Mouse (Mus musculus) lung, embryonic 14.5 days (tissue): ENCODE measurements around the gene Klhdc3. TPM values are rescaled to one million over a fixed set of nuclear protein-coding genes. Genes with fewer than 3 reads are reported as not detected.

Source experiments
- ATAC-seq: fragments of 200-750 bp; cut with Nextera tagmentation; 2 replicates; pipeline ENCODE4 v1.8.0; 2017; ENCODE audit warnings: mild to moderate bottlenecking, moderate TSS enrichment, moderate library complexity; ENCODE audit not compliant: insufficient read depth
- DNase-seq: peaks from one replicate; pipeline ENCODE4 v3.0.0-alpha.2; 2015
- H3K27ac ChIP-seq: fragments of 300-500 bp; sonication (generic); 2 replicates; pipeline ENCODE4 v1.5.1; 2014; ENCODE audit warnings: low read depth, mild to moderate bottlenecking, moderate library complexity
- H3K27me3 ChIP-seq: fragments of 300-500 bp; sonication (generic); 2 replicates; pipeline ENCODE4 v1.6.1; 2014; ENCODE audit warnings: low read length, control low read depth; ENCODE audit not compliant: insufficient read depth
- H3K36me3 ChIP-seq: fragments of 300-500 bp; sonication (generic); 2 replicates; pipeline ENCODE4 v1.6.1; 2014; ENCODE audit warnings: control low read depth; ENCODE audit not compliant: insufficient read depth
- H3K4me1 ChIP-seq: fragments of 300-500 bp; sonication (generic); 2 replicates; pipeline ENCODE4 v1.6.1; 2014; ENCODE audit warnings: antibody characterized with exemption, control low read depth; ENCODE audit not compliant: insufficient read depth
- H3K4me2 ChIP-seq: fragments of 300-500 bp; sonication (generic); 2 replicates; pipeline ENCODE4 v1.6.1; 2014; ENCODE audit warnings: mild to moderate bottlenecking
- H3K4me3 ChIP-seq: fragments of 300-500 bp; sonication (generic); 2 replicates; pipeline ENCODE4 v1.5.1; 2014; ENCODE audit warnings: low read depth, low read length
- H3K9ac ChIP-seq: fragments of 300-500 bp; sonication (generic); 2 replicates; pipeline ENCODE4 v1.6.1; 2014
- H3K9me3 ChIP-seq: fragments of 300-500 bp; sonication (generic); 2 replicates; pipeline ENCODE4 v1.6.1; 2016; ENCODE audit warnings: low read depth, low read length, control low read depth
- CTCF ChIP-seq: IDR thresholded peaks from 2 replicates; pipeline ENCODE4 v1.5.1; 2016; ENCODE audit warnings: antibody characterized with exemption, low read depth
- WGBS: fragments of 180-500 bp; shearing (Covaris S2); extraction: QIAGEN DNeasy Blood & Tissue Kit; methylation state at CpG from one replicate; pipeline ENCODE4 v1.1.7; 2014; 5-methylcytosine and 5-hydroxymethylcytosine counted together
- polyA plus RNA-seq: library from polyadenylated mRNA; unstranded; fragments of >200 nt; fragmentation: Nextera tagmentation; extraction: Ambion mirVana; gene quantifications from 2 replicates; pipeline ENCODE4 v1.2.1, GENCODE M21; 2014

Klhdc3 gene
- polyA plus RNA-seq, 1 experiment from 2014 or later, result 111 TPM

GRCm38 (mm10) chr17:46701489-46701888 is 20.8 kb upstream of the Klhdc3 start:
- H3K9me3 ChIP-seq, result no peaks in the 10 kb centered on the region
- peaks cover 10% of the 10 kb centered on the region; the same call in 1 of the 2 replicates for H3K4me1 ChIP-seq
- H3K36me3 ChIP-seq, result peaks cover 23% of the 10 kb centered on the region
- no peak overlapping the region for H3K4me3 ChIP-seq
- no peak overlapping the region for H3K4me2 ChIP-seq
- no peak for DNase-seq
- 79% methylated on average over 12 of the region's 12 CpGs for WGBS
- no peak for ATAC-seq
- no peak overlapping the region for H3K27ac ChIP-seq
- no peak overlapping the region for H3K9ac ChIP-seq
- no peak for TF ChIP-seq CTCF
- no peaks in the 10 kb centered on the region for H3K27me3 ChIP-seq

GRCm38 (mm10) chr17:46699912-46700311 is 19.2 kb upstream of the Klhdc3 start:
- H3K9me3 ChIP-seq, result no peaks in the 10 kb centered on the region
- peaks cover 26% of the 10 kb centered on the region for H3K36me3 ChIP-seq
- ATAC-seq, result no peak
- whole genome bisulfite sequencing, result 93% methylated on average over 3 of the region's 3 CpGs
- TF ChIP-seq CTCF, result no peak
- H3K9ac ChIP-seq, result no peak overlapping the region
- no peaks in the 10 kb centered on the region for H3K27me3 ChIP-seq
- H3K4me1 ChIP-seq, result peaks cover 10% of the 10 kb centered on the region; the same call in 1 of the 2 replicates
- no peak for DNase-seq
- H3K27ac ChIP-seq, result no peak overlapping the region
- no peak overlapping the region for H3K4me2 ChIP-seq
- no peak overlapping the region for H3K4me3 ChIP-seq

GRCm38 (mm10) chr17:46699245-46699644 is 18.5 kb upstream of the Klhdc3 start:
- no peaks in the 10 kb centered on the region for H3K9me3 ChIP-seq
- ATAC-seq (no peak), DNase-seq (no peak)
- no peak overlapping the region for H3K27ac ChIP-seq
- no peak overlapping the region for H3K9ac ChIP-seq
- H3K4me1 ChIP-seq, result peaks cover 10% of the 10 kb centered on the region; the same call in 1 of the 2 replicates
- H3K4me2 ChIP-seq, result no peak overlapping the region
- 81% methylated on average over 5 of the region's 5 CpGs for WGBS
- H3K4me3 ChIP-seq, result no peak overlapping the region
- no peaks in the 10 kb centered on the region for H3K27me3 ChIP-seq
- no peak for TF ChIP-seq CTCF
- peaks cover 26% of the 10 kb centered on the region for H3K36me3 ChIP-seq

GRCm38 (mm10) chr17:46698515-46698914 is 17.8 kb upstream of the Klhdc3 start:
- no peak overlapping the region for H3K27ac ChIP-seq
- H3K4me2 ChIP-seq, result no peak overlapping the region
- H3K9ac ChIP-seq, result no peak overlapping the region
- no peak for ATAC-seq
- H3K4me1 ChIP-seq, result peaks cover 4% of the 10 kb centered on the region; the same call in 1 of the 2 replicates
- no peaks in the 10 kb centered on the region for H3K27me3 ChIP-seq
- no peak for TF ChIP-seq CTCF
- no peak for DNase-seq
- 85% methylated on average over 6 of the region's 6 CpGs for WGBS
- no peak overlapping the region for H3K4me3 ChIP-seq
- H3K36me3 ChIP-seq, result peaks cover 26% of the 10 kb centered on the region
- H3K9me3 ChIP-seq, result no peaks in the 10 kb centered on the region

- no peak for ATAC-seq
Observed at GRCm38 (mm10) chr17:46694517-46695063, 13.9 kb upstream of the Klhdc3 start.

GRCm38 (mm10) chr17:46691390-46691789 is 10.7 kb upstream of the Klhdc3 start:
- Histone ChIP-seq H3K9ac (no peak overlapping the region), H3K27me3 (no peaks in the 10 kb centered on the region), H3K4me3 (no peak overlapping the region), H3K9me3 (no peaks in the 10 kb centered on the region), H3K4me2 (no peak overlapping the region), H3K4me1 (no peaks in the 10 kb centered on the region), H3K36me3 (peaks cover 47% of the 10 kb centered on the region), H3K27ac (no peak overlapping the region)
- DNase-seq (no peak), ATAC-seq (no peak)
- TF ChIP-seq CTCF, result no peak
- WGBS, result 88% methylated on average over 2 of the region's 2 CpGs

More at GRCm38 (mm10) chr17:46694517-46695063, 13.9 kb upstream of the Klhdc3 start:
- Histone ChIP-seq H3K4me3 (no peak overlapping the region), H3K4me1 (no peaks in the 10 kb centered on the region), H3K9me3 (no peaks in the 10 kb centered on the region), H3K36me3 (peaks cover 41% of the 10 kb centered on the region), H3K9ac (no peak overlapping the region), H3K4me2 (no peak overlapping the region), H3K27me3 (no peaks in the 10 kb centered on the region), H3K27ac (no peak overlapping the region)
- TF ChIP-seq CTCF, result no peak
- 52% methylated on average over 1 of the region's 1 CpGs for WGBS
- no peak for DNase-seq

GRCm38 (mm10) chr17:46690665-46691064 is 10.0 kb upstream of the Klhdc3 start:
- 80% methylated on average over 12 of the region's 12 CpGs for WGBS

GRCm38 (mm10) chr17:46685913-46686312 is 5.2 kb upstream of the Klhdc3 start:
- H3K27ac ChIP-seq, result no peak overlapping the region
- no peak overlapping the region for H3K9ac ChIP-seq
- no peaks in the 10 kb centered on the region for H3K9me3 ChIP-seq
- H3K4me1 ChIP-seq, result peaks cover 7% of the 10 kb centered on the region; the same call in 1 of the 2 replicates
- H3K36me3 ChIP-seq, result peaks cover 67% of the 10 kb centered on the region
- no peak overlapping the region for H3K4me2 ChIP-seq
- DNase-seq (no peak), ATAC-seq (no peak)
- no peaks in the 10 kb centered on the region for H3K27me3 ChIP-seq
- H3K4me3 ChIP-seq, result no peak overlapping the region
- 91% methylated on average over 6 of the region's 6 CpGs for WGBS
- no peak for TF ChIP-seq CTCF

More at GRCm38 (mm10) chr17:46690665-46691064, 10.0 kb upstream of the Klhdc3 start:
- Histone ChIP-seq H3K4me2 (no peak overlapping the region), H3K27me3 (no peaks in the 10 kb centered on the region), H3K9ac (no peak overlapping the region), H3K4me3 (no peak overlapping the region), H3K9me3 (no peaks in the 10 kb centered on the region), H3K4me1 (no peaks in the 10 kb centered on the region), H3K36me3 (peaks cover 52% of the 10 kb centered on the region), H3K27ac (no peak overlapping the region)
- DNase-seq (no peak), ATAC-seq (no peak)
- TF ChIP-seq CTCF, result no peak
